Mouse (Mus musculus) liver, embryonic 14.5 days (tissue): ENCODE results near the gene A630095N17Rik. TPM values are rescaled to one million over a fixed set of nuclear protein-coding genes. Genes with fewer than 3 reads are reported as not detected.

ENCODE experiments used
- ATAC-seq: fragments of 200-750 bp; cut with Nextera tagmentation; 2 replicates; pipeline ENCODE4 v1.8.0; 2017; ENCODE audit warnings: moderate number of reproducible peaks, mild to moderate bottlenecking, moderate library complexity; ENCODE audit not compliant: insufficient read depth
- DNase-seq, 3 experiments: peaks; one replicate each; pipeline ENCODE4 v3.0.0-alpha.2; 2012 to 2013; ENCODE audit warnings: low read depth in 3 of 3, low spot score in 3 of 3
- H3K27ac ChIP-seq: fragments of 300-500 bp; sonication (generic); 2 replicates; pipeline ENCODE4 v1.5.1; 2014; ENCODE audit warnings: moderate library complexity, mild to moderate bottlenecking, control low read depth, inconsistent platforms
- H3K27me3 ChIP-seq: fragments of 300-500 bp; sonication (generic); 2 replicates; pipeline ENCODE4 v1.6.1; 2014; ENCODE audit warnings: mild to moderate bottlenecking, low read length, moderate library complexity; ENCODE audit not compliant: control insufficient read depth, insufficient read depth
- H3K36me3 ChIP-seq: fragments of 300-500 bp; sonication (generic); replicated peaks from 2 replicates; pipeline ENCODE4 v1.6.1; 2014; ENCODE audit warnings: low read depth; ENCODE audit not compliant: control insufficient read depth, insufficient read depth
- H3K4me1 ChIP-seq, 2 experiments: fragments of 200-500 bp in 1 of 2; fragments of 300-500 bp in 1 of 2; sonication (generic) in 1 of 2; replicated peaks; 2 replicates each; pipeline ENCODE4 v1.6.1; 2012 to 2014; ENCODE audit warnings: antibody characterized with exemption in 1 of 2, inconsistent platforms in 1 of 2, low read length in 1 of 2; ENCODE audit not compliant: control insufficient read depth in 2 of 2, insufficient read depth in 2 of 2
- H3K4me2 ChIP-seq: fragments of 300-500 bp; sonication (generic); 2 replicates; pipeline ENCODE4 v1.6.1; 2014; ENCODE audit warnings: low read depth, mild to moderate bottlenecking, control low read depth, moderate library complexity
- H3K4me3 ChIP-seq, 2 experiments: fragments of 200-500 bp in 1 of 2; fragments of 300-500 bp in 1 of 2; sonication (generic) in 1 of 2; 2 replicates each; pipeline ENCODE4 v1.5.1; 2012 to 2014; ENCODE audit warnings: low read depth in 2 of 2, low read length in 2 of 2, mild to moderate bottlenecking in 2 of 2, control low read depth in 1 of 2, inconsistent platforms in 1 of 2, moderate library complexity in 1 of 2; ENCODE audit not compliant: insufficient read depth in 1 of 2
- H3K9ac ChIP-seq: fragments of 300-500 bp; sonication (generic); replicated peaks from 2 replicates; pipeline ENCODE4 v1.6.1; 2014; ENCODE audit warnings: mild to moderate bottlenecking, control low read depth, moderate library complexity
- H3K9me3 ChIP-seq: fragments of 300-500 bp; sonication (generic); 2 replicates; pipeline ENCODE4 v1.6.1; 2016; ENCODE audit warnings: low read length, mixed read lengths; ENCODE audit not compliant: control insufficient read depth
- CTCF ChIP-seq: IDR thresholded peaks from 2 replicates; pipeline ENCODE4 v1.5.1; 2016; ENCODE audit warnings: antibody characterized with exemption, low read depth, control low read depth
- EP300 ChIP-seq: IDR thresholded peaks from 2 replicates; pipeline ENCODE4 v1.6.1; 2016; ENCODE audit warnings: antibody characterized with exemption, low read depth
- WGBS: fragments of 180-500 bp; shearing (Covaris S2); extraction: QIAGEN DNeasy Blood & Tissue Kit; methylation state at CpG from one replicate; pipeline ENCODE4 v1.1.7; 2014; ENCODE audit not compliant: insufficient replicate concordance; 5-methylcytosine and 5-hydroxymethylcytosine counted together
- polyA plus RNA-seq, 2 experiments: library from polyadenylated mRNA; depleted of rRNA in 1 of 2; stranded (reverse) in 1 of 2; unstranded in 1 of 2; fragments of >200 nt; fragmentation: Nextera tagmentation in 1 of 2; extraction: Ambion mirVana in 1 of 2; gene quantifications; 2 replicates each; pipeline versions ENCODE4 v1.2.1 to v1.2.3; 2012 to 2014

The A630095N17Rik gene
- polyA plus RNA-seq, 2 experiments: 0.22 TPM; not detected in 1

DNA sequence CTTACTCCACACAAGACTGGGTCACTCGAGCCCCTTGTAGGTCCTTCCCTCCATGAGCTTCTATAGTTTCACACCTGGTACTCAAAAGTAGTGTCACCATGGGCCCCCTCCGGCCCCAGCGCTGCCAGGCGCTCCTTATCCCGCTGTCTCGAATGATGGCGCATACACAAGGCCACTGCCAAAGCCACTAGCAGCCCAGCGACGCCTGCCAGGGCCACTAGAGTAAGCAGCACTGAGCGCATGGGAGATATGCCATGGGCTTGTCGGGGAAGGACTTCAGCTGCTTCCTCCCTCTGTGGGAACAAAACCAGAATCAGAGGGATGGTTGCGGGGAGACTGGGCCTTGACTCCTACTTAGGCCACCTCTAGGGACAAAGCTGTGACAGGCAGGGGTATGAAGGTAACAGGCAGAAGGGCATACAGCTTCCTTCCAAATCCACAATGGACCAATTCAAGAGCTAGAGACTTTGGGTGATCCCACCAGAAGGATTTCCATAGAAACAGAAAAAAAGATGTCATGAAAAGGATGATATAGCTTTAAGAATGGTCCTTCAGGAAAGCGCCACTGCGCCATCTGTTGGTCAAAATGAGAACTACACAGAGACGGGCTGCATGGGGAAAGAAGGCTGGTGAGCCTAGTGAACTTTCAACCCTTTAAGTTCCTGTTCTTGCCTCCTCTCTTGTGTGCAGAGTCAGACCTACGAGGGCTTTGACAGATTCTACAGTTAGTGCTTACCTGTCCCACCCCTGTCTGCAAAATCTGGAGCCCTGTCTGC, 22.1 kb upstream of the A630095N17Rik start:
- H3K4me2 ChIP-seq: no peak overlapping the region
- no peak overlapping the region for H3K27ac ChIP-seq
- 54% methylated on average over 16 of the region's 16 CpGs for WGBS
- H3K27me3 ChIP-seq: no peaks in the 10 kb centered on the region
- H3K9ac ChIP-seq: no peak overlapping the region
- ATAC-seq: no peak
- no peaks in the 10 kb centered on the region for H3K36me3 ChIP-seq
- no peak overlapping the region for H3K4me3 ChIP-seq
- peaks cover 0 to 3% of the 10 kb centered on the region in 2 experiments; a peak in 2 of 4 replicates for H3K4me1 ChIP-seq
- H3K9me3 ChIP-seq: no peaks in the 10 kb centered on the region
- DNase-seq: peak; percentile 56 to 65 (median 58)
- TF ChIP-seq CTCF (peak; percentile 94), EP300 (no peak)

DNA sequence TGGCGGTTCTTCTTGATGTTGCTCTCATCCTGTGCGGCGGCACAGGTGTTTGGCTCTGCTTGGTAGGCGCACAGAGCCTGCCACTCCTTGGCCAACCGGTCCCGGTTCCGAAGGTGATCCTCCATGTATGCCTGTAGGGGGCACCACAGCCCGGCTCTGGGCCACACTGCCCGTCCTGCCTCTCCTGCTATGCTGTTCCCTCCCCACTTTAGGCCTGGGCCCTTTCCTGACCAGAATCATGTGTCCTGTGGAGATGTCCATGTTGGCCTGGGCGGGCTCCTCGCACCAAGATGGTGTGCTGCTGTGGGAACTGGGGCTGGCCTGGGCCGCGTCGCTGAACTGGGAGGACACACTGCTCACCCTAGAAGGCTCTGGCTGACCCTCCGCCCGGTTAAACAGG, 21.1 kb upstream of the A630095N17Rik start:
- whole genome bisulfite sequencing: 75% methylated on average over 16 of the region's 16 CpGs
- H3K4me1 ChIP-seq: peaks cover 0 to 6% of the 10 kb centered on the region in 2 experiments; a peak in 2 of 4 replicates
- H3K4me2 ChIP-seq: no peak overlapping the region
- no peaks in the 10 kb centered on the region for H3K36me3 ChIP-seq
- no peak for DNase-seq
- no peak for ATAC-seq
- no peaks in the 10 kb centered on the region for H3K9me3 ChIP-seq
- H3K27ac ChIP-seq: no peak overlapping the region
- no peak overlapping the region for H3K9ac ChIP-seq
- H3K27me3 ChIP-seq: no peaks in the 10 kb centered on the region
- TF ChIP-seq EP300 (no peak), CTCF (peak; percentile 55)
- H3K4me3 ChIP-seq: no peak overlapping the region

DNA sequence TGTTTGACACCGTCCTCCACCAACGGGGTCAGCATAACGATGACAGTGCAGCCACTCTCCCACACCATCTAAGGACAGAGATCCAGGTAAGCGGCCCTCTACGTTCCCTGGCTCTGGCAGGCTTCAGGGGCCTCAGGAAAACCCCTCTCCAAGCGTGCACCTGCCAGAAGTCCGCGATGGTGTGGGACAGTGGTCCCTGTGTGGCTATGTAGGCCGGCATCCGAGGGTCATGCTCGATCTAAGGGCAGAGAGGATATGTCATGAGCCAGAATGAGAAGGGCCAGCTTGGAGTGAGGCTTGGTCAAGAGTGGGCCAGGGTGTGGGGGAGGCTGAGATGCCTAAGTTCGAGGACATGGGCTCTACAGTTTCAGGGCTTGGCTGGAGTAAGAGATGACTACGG, 20.4 kb upstream of the A630095N17Rik start:
- Histone ChIP-seq H3K4me1 (peaks cover 0 to 6% of the 10 kb centered on the region in 2 experiments; a peak in 2 of 4 replicates), H3K4me2 (no peak overlapping the region), H3K27ac (no peak overlapping the region), H3K4me3 (no peak overlapping the region), H3K27me3 (no peaks in the 10 kb centered on the region), H3K36me3 (no peaks in the 10 kb centered on the region), H3K9me3 (no peaks in the 10 kb centered on the region), H3K9ac (no peak overlapping the region)
- TF ChIP-seq EP300: no peak
- TF ChIP-seq CTCF: no peak
- WGBS: 61% methylated on average over 13 of the region's 13 CpGs
- DNase-seq (no peak), ATAC-seq (no peak)

DNA sequence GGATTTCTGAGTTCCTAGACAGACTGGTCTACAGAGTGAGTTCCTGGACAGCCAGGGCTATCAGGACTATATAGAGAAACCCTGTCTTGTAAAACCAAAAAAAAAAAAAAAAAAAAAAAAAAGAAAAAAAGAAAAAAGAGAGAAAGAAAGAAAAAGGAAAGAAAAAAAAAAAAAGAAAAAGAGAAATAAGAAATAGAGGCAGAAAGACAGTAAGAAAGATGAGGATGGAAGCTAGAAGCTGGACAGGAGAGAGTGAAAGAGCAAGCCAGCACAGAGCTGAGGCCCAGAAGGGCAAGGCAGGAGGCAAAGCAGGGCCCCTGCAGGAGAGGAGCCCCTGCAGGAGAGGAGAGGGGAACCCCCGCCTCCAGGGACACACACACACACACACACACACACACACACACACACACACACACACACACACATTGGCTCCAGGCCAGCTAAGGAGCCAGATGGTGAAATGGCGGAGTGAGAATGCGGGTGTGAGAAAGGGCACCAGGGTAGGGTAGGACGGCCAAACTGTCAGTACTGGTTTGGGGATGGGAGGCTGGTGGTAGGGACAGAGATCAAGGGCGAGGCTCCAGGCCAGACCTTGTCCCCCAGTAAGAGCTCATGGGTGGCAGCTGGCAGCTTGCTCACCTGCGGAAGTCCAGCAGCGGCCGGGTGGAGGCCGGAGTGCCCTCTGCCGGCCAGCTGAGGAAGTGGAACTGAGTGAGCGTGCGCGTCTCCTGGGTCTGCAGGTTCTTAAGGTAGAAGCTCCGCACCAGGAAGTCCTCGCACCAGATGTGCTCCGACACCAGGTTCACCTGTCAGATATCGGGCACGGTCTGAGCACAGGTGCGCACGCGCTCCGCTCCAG, 19.4 kb upstream of the A630095N17Rik start:
- no peak overlapping the region for H3K9ac ChIP-seq
- peaks cover 0 to 6% of the 10 kb centered on the region in 2 experiments; a peak in 2 of 4 replicates for H3K4me1 ChIP-seq
- WGBS: 8% methylated on average over 22 of the region's 22 CpGs
- no peak overlapping the region for H3K27ac ChIP-seq
- H3K4me3 ChIP-seq: no peak overlapping the region; a peak in 1 of 4 replicates
- no peaks in the 10 kb centered on the region for H3K36me3 ChIP-seq
- peak overlapping the region; percentile 50 for H3K4me2 ChIP-seq
- H3K27me3 ChIP-seq: no peaks in the 10 kb centered on the region
- TF ChIP-seq CTCF (peak; percentile 98), EP300 (0 out of 2 replicates have a peak, but pooled peaks have one; percentile 20)
- H3K9me3 ChIP-seq: no peaks in the 10 kb centered on the region
- ATAC-seq (peak; percentile 66), DNase-seq (peak; percentile 51 to 70 (median 60))

DNA sequence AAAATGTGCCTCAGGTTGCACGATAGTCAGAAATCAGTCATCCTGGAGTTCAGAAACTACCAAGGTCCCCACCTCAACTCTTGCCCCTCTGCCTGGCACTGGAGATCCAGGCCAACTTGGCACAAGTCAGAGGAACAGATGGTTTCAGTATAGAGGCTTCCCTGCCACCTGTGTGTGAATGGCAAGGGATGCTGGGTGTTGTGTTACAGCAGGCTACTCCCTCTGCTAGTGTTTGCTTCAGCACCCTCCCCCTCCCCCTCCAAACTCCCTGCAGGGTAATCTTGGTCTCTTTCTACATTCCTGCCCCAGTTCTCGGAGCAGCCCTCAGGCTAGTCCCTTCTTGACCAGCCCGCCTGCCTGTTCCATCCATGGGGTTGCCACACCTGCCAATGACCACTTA, 18.6 kb upstream of the A630095N17Rik start:
- H3K9me3 ChIP-seq: no peaks in the 10 kb centered on the region
- H3K4me2 ChIP-seq: no peak overlapping the region
- no peak for ATAC-seq
- no peak overlapping the region for H3K4me3 ChIP-seq
- H3K36me3 ChIP-seq: no peaks in the 10 kb centered on the region
- TF ChIP-seq CTCF (no peak), EP300 (no peak)
- no peak overlapping the region for H3K27ac ChIP-seq
- H3K4me1 ChIP-seq: peaks cover 0 to 6% of the 10 kb centered on the region in 2 experiments; a peak in 2 of 4 replicates
- no peaks in the 10 kb centered on the region for H3K27me3 ChIP-seq
- no peak for DNase-seq
- H3K9ac ChIP-seq: no peak overlapping the region
- WGBS: 82% methylated on average over 3 of the region's 3 CpGs
